Mouse (Mus musculus) testis, postnatal 10 days (tissue): Measurements from ENCODE around the gene Ralgps1.

Source experiments
- DNase-seq: peaks from one replicate; pipeline ENCODE4 v3.0.0; 2021; ENCODE audit warnings: low spot score

Ralgps1 gene

DNA sequence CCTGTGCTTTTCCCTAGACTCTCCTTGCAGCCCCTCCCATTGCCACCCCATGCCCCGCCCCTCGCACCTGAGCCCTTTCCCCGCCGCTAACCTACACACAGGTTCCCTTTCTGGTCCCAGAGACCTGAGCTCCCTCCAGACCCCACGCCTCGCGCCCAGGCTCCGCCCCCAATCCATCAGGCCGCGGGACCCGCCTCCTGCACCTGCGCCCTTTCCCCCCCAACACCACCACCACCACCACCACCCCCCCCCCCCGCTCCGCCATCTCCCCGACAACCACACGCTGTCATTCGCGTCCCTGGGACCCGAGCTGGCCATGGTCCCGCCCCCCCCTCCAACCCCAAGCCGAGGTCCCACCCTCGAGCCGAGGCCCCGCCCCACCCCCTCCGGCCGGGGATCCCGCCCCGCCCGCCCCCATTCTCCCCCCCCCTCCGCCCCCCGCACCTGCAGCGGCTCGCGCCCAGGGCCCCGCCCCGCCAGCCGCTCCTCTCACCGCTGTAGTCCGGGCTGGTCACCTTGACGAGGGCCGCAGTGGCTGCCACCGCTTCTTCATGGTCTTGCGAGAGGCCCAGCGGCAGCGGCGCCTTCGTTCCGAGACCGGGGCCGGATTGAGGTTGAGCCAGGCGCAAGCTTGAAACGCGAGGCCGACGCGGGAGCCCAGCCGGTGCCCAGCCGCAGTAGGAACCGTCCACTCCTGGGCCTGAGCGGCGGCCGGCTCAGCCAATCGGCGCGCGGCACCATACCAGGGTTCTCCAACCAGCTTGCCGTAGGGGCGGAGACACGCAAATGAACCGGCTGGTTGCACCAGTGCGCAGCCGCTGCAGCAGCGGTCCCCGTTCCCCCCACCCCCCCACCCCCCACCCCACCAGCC lies at the start of gene Ralgps1:
Gene Ralgps1 (minus strand): TSS at position 710 of the 871 bp plus-strand sequence.
- peak; percentile 96 for DNase-seq

DNA sequence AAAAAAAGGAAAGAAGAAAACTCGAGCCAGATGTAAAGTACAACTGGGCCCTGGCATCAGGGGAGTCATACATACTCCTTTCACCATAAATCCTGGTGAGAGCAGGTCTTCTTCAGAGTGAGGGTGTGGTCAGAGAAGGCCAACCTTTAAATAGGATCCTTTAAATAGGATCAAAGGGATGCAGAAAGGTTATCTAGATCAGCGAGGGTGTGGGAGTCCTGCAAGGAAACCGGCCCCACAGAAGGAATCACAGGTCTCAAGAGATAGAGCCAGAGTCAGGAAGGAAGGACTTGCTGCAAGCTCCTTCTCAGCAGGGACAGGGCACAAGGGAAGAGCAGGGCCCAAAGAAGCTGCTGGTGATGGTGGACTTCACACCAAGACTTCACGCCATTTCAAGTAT lies 46.2 kb upstream of the Ralgps1 start:
- no peak for DNase-seq

DNA sequence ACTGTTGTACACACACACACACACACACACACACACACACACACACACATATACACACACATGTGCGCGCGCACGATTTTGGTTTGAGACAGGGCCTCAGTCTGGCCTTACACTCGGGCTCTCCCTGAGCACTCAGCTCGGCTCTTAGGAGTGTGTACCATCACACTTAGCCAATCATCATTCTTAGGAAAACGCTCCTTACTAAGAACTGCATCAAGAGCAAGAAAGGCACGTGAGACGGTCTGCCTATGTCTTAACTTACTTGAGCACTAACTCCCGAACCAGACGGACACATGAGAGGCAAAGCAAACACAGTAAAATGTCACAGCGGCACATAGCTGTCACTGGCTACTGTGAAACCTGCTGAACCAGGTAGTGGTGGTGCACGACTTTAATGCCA lies 42.7 kb upstream of the Ralgps1 start:
- DNase-seq, result no peak

DNA sequence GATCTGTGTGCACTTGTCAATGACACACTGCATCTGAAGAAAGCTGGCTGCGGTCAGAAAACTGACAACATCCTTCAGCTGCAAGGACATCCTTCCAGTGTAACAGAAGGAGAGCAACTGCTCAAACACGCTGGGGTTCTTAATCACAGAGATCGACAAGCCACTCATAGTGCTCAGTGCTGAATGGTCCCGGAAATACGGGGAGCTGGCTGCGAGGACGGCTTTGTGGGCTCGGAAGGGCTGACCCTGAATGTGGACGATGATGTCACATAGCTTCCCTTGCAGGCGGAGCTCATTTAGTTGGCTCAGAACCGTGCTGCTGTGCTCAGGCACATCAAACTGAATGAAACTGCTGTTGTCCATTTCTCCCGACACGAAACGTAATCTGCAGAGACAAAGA lies 40.8 kb upstream of the Ralgps1 start:
- DNase-seq, result no peak

DNA sequence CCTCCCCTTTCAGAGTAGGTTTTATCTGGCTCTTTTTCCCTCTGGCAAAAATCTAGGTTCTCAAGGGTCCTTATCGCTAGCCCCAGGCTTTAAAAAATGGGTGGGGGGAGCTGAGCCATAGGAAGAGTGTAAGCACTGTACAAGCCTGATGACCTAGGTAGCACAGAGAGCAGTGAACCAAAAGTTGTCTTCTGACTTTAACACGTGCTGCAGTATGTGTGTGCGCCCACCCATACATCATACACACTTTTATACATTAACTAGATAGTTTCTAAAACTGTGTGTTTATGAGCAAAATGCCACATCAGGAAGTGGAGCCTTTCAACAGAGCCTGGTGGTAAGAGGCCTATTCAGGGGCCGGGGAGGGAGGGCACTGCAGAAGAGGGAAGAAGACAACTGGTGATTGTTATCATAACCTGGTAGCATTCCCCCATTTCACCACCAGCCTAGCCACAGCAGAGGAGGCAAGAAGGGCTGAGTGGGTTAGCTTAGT lies 32.3 kb upstream of the Ralgps1 start:
- no peak for DNase-seq

DNA sequence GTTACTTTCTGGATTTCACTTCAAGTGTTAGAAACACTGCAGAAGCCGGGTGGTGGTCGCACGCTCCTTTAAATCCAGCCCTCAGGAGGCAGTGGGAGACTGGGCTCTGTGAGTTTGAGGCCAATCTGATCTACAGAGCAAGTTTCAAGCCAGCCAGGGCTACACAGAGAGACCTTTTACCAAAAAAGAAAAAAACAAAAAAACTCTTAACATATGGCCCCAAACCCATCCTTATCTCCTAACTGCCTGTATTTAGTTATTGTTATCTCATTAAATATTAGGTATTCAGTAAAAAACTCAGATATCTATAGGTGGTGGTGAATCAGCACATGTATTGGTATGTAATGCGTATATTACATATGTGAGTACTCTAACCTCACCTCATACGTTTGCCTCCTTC lies 31.4 kb upstream of the Ralgps1 start:
- no peak for DNase-seq

DNA sequence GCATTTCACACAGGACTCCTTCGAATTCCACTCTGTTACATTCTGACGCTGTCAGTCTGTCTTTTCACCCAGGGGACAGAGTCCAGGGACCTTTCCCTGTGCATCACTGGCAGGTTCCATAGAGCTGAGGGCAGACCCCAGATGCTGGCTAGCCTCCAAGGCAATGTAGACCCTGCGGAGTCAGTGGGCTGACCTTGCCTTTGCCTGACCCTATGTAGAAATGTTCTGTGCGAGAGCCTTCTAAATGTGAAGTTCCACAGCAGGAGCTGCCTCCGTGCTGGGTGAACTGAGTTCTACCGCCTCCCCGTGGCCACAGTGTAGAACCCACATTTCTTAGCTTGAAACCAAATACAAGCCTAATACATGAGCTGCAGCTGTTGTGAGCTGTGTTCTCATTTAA lies 30.9 kb upstream of the Ralgps1 start:
- peak; percentile 85 for DNase-seq

DNA sequence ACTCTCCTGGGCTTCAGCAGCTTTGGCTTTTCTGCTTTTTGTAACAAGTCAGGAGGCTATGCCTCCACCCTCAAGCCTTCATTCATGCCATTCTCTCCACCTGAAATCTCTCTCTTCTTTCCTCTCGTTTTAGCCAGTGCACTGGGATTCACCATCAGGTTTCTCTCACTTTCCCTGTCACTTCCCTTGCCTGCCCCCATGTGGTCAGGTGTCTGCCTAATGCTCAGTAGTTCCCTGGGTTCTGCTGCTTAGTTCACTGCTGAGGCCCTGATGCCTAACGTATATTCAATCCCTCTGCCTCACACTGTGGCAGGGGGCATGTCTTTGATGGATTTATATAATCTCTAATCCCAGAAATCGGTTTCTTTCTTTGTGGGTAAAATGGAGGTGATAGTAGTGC lies 29.9 kb upstream of the Ralgps1 start:
- no peak for DNase-seq

DNA sequence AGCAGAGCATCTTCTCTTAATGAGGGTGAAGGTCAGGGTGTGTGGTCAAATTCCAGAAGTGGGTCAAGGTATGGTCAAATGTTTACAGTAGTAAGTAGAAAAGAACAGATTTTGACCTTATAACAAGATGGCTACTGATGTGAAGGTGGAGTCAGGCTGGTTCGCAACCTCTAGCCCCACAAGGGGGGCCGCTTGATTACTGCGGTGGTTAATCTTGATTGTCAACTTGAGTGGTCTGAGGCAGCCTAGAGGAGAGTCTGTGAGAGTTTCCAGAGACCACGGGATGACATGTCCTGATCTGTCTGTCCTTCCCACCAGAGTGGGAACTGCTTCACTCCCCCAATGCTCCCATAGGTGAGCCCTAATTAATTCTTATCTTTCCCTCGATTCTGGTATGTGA lies 29.3 kb upstream of the Ralgps1 start:
- no peak for DNase-seq

DNA sequence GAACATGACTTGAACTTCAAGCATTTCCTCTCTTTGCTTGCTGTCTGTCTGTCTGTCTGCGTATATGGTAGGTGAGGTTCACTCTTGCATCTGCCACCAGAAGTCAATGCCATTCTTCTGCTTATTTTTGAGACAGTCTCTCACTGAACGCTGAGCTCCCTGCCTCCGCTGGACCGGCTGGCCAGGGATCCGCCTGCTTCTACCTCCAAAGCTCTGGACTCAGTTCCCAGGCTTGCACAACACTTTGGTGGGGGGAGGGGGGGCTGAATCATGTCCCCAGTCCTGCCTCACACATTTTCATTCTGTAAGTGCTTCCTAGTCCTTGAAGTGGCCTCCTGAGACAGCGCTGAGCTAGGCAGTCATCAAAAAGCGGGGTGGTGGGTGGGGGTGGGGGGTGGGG lies 27.8 kb upstream of the Ralgps1 start:
- no peak for DNase-seq

DNA sequence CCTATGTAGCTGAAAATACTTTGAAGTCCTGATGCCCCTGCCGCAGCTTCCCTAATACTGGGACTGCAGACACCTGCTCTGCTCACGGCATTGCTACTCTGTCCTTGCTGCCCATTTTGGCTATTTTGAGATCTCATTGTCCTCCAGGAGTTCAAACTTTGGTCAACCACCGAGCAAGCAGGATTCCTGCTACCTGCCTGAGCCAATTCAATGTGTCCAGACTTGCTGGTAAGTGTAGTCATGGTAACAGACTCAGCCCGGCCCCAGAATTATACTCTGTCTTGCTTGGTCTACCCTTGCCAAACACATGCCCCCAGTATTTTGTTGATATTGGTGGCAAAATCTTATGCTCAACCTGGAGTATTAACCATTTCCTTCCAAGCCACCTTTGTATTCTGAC lies 25.8 kb upstream of the Ralgps1 start:
- no peak for DNase-seq

DNA sequence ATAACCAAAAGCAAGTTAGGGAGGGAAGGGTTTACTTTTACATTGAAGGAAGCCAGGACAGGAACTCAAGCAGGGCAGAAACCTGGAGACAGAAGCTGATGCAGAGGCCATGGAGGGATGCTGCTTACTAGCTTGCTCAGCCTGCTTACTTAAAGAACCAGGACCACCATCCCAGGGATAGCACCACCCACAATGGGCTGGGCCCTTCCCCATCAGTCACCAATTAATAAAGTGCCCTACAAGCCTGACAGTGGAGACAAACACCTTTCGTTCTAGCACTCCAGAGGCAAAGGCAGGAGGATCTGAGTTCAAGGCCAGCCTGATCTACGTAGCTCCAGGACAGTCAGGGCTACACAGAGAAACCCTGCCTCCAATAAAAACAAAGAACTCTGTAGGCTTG lies 23.8 kb upstream of the Ralgps1 start:
- DNase-seq, result no peak

DNA sequence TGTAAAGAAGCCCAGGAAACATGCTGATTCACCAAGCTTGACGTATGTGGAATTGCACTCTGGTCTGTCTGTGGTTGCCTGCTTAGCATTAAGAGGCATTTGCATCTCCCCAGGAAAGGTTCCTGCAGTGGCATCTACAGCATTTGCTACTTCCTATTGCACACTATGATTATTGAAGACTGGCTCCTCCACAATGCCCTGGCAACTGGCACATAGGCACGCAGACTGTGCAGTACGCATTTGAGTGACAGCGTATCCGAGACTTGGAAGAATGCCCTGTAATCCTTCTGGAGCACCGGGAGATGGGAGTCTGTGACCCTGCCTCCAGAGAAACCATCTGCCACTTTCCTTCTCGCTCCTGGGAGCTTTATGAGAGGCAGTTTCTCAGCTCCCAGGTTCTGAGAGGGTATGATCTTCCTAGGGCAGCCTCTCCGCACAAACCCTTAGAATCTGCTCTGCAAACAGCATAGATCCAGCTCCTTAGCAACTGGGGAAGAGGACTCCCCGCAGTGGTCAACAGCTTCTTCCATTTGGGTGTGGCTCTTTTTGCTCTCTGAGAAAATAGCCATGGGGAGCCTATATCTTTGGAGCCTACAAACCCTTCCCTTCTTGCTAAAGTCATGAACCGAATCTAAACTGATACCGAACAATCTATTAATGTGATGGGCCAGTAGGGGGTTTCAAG lies 22.8 kb upstream of the Ralgps1 start:
- DNase-seq, result no peak

DNA sequence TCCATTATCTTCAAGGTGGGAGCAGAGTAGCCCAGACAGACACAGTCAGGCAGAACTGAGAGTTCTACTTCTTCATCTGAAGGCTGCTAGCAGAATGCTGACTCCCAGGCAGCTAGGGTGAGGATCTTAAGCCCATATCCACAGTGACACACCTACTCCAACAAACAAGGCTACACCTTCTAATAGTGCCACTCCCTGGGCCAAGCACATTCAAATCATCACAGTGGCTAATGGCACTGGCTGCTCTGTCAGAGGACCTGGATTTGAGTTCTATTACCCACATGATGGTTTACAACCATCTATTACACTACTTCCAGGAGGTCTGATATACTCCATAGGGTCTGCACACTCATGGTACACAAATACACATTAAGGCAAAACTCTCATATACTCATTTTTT lies 21.7 kb upstream of the Ralgps1 start:
- DNase-seq, result no peak

DNA sequence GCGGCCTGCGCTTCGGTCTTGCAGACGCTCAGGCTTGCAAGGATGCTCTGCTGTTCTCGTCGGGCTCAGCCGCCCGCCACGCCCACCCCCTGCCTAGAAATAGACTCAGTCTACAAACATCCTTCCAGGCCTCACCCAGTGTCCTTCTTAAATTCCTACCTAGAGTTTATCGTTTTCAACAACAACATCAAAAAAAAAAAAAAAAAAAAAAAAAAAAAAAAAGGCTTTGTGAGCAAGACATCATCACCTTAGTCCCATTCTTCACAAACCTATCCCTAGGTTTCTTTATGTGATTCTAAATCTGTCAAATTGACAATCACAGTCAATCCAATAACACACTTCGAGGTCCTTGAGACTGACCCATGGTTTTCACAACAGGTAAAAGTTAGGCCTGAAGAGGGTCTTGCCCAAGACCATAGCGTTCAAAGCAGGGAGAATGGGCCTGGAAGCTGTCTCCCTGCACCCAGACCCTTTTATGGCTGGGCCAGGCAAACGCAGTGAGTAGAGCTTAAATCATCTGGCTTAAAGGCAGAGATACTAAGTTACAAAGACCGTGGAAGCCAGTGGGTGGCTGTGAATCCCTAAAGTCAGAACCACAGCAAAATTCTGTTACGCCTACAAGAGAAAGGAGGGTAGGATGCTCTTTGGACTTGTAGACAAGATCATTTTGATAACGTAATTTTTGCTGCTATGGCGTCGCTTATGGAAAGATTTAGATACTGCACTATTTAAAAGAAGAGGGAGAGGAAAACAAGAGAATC lies 542 bp upstream of the Ralgps1 start:
- DNase-seq, result no peak

DNA sequence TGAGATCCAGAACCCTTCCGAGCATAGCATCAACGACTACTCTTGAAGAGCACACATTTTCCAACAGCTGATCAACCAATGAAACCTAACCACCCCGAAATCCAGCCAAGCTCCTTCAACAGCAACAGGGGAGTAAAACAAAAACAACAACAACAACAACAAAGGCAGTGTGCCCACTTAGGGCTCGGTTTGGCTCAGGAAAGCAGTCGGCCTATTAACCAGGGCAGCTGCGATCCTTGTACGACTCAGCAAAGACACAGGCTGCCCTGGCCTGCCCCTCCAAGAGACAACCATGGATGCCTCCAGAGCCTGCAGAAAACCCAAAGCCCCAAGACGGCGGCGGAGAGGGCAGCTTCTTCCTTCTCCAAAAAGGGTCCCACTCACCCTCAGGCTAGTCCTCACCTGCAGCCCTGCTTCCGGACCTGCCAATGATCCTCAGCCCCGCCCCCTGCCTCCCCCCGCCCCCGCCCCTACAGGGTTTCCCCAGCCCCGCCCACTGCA lies 960 bp downstream of the Ralgps1 start:
- DNase-seq, result no peak

DNA sequence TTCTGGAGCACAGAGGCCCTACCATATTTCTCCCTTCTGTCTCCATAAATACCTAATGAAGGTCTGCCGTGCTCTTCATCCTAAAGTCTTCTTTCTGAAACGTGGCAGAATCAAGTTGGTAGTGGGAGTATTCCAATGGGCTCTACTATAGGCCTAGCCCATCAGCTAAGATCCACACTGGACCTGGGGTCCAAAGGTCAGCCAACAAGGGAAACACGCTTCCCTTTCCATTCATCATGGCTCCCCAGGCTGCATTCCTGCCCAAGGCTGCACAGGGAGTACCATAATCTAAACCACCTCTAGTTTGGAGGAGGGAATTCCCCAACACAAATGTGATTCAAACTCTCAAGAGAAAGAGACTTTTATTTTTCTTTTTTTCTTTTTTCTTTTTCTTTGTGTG lies 1.8 kb downstream of the Ralgps1 start:
- DNase-seq, result no peak

DNA sequence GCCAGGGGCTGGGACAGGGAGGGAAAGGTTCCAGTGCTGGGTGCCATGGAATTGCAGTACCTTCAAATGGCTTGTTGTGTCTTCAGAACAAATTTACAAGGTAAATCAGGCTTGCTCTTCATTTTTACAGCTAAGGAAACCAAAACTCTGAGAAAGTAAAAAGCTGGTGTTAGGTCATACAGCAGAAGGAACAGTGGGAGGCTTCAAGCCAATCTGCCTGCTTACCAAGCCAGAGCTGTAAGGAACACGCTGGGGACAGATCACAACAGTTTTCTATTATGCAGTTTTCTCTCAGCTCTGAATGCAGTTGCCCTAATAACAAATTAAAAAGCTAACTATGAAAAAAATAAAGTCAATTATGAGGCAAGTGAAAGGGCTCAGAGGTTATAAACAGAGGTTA lies 2.8 kb downstream of the Ralgps1 start:
- no peak for DNase-seq

DNA sequence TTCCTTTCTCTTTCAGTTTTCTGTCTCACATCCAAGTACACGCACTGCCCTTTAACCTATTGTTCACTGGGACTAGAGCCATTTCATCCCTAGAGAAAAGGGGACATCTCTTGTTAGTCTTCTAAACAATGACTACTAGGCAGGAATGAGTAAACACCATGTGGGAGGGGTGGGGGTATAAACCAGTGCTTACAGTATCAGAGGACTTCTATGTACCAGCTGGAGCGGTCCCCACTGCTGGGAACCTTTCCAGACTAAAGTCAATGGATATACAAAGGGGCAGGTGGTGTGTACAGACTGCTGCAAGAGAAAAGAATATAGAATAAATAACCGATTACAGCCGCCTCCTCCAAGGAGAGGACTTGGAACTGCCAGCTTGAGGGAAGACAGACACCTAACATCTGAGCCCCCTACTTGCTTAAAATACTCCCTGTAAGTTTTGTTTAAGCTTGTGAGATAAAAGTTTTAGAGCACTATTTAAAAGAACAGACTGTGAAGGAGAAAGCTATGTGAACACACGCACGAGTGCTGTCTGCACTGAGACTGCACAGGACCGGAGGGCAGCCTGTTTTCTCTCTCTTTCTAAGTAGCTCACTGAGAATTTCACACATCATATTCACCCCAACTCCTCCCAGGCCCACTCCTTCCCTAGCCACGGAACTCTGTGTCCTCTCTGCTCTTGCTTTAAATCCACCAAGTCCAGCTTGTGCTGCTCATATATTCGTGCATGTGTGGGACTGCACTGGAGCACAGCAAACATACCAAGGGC lies 5.4 kb downstream of the Ralgps1 start:
- no peak for DNase-seq

DNA sequence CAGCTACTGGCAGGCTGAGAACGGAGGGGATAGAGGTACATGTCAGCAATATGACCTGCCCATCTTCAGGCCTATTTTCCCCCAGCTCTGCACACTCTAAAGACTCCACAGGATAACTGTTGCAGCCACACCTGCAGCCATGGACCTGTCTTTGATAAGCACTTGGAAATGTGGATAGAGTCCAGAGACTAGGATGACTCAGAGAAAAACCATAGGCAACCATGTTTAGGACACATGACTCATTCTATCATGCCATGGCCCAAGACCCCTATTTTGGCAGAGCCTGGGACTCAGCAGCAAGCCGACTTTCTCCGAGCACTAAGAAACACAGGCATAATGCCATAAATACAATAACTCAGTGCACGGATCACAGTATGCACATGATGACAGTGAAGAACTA lies 6.6 kb downstream of the Ralgps1 start:
- DNase-seq, result no peak

DNA sequence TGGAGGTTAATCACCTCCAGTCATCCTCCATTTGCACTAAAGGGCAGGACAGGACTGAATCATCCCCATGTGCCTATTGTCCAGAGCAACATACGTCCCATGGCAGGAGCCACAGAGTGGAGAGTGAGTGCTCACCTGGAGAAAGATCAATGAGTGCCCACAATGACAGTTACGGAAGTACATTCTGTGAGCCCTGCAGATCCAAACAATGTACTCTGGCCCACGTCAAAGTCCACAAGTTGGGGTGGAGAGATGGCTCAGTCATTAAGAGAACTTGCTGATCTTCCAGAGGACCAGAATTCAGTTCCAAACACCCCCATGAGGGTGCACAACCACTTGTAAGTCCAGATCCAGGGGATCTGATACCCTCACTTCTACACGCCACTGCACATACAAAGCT lies 7.4 kb downstream of the Ralgps1 start:
- no peak for DNase-seq
